Mouse (Mus musculus) limb, embryonic 11.5 days (tissue): ENCODE results near the gene Hipk2. TPM values are rescaled to one million over a fixed set of nuclear protein-coding genes. Genes with fewer than 3 reads are reported as not detected.

Experiments used
- ATAC-seq: fragments of 200-750 bp; cut with Nextera tagmentation; 2 replicates; pipeline ENCODE4 v1.8.0; 2017; ENCODE audit warnings: low read depth; ENCODE audit not compliant: insufficient number of reproducible peaks, low FRiP score, low TSS enrichment
- DNase-seq: peaks from one replicate; pipeline ENCODE4 v3.0.0-alpha.2; 2015; ENCODE audit warnings: low spot score
- H3K27ac ChIP-seq: fragments of 300-500 bp; sonication (generic); replicated peaks from 2 replicates; pipeline ENCODE4 v1.5.1; 2014; ENCODE audit warnings: low read depth, mild to moderate bottlenecking, low read length
- H3K27me3 ChIP-seq: fragments of 300-500 bp; sonication (generic); 2 replicates; pipeline ENCODE4 v1.6.1; 2014; ENCODE audit warnings: mild to moderate bottlenecking, low read length, mixed read lengths; ENCODE audit not compliant: control insufficient read depth, insufficient read depth
- H3K36me3 ChIP-seq: fragments of 300-500 bp; sonication (generic); 2 replicates; pipeline ENCODE4 v1.6.1; 2014; ENCODE audit warnings: mild to moderate bottlenecking, low read length, moderate library complexity, mixed read lengths; ENCODE audit not compliant: control insufficient read depth, insufficient read depth
- H3K4me1 ChIP-seq: fragments of 300-500 bp; sonication (generic); 2 replicates; pipeline ENCODE4 v1.6.1; 2014; ENCODE audit warnings: low read length, mixed read lengths; ENCODE audit not compliant: control insufficient read depth, insufficient read depth
- H3K4me2 ChIP-seq: fragments of 300-500 bp; sonication (generic); 2 replicates; pipeline ENCODE4 v1.6.1; 2014; ENCODE audit warnings: low read depth, mild to moderate bottlenecking, moderate library complexity; ENCODE audit not compliant: severe bottlenecking
- H3K4me3 ChIP-seq: fragments of 300-500 bp; sonication (generic); 2 replicates; pipeline ENCODE4 v1.5.1; 2014; ENCODE audit warnings: low read depth, low read length
- H3K9ac ChIP-seq: fragments of 300-500 bp; sonication (generic); 2 replicates; pipeline ENCODE4 v1.6.1; 2014; ENCODE audit warnings: mild to moderate bottlenecking, low read length
- H3K9me3 ChIP-seq: fragments of 300-500 bp; sonication (generic); 2 replicates; pipeline ENCODE4 v1.6.1; 2016; ENCODE audit warnings: low read length; ENCODE audit not compliant: control insufficient read depth
- WGBS: fragments of 180-500 bp; shearing (Covaris S2); extraction: QIAGEN DNeasy Blood & Tissue Kit; methylation state at CpG from one replicate; pipeline ENCODE4 v1.1.7; 2014; 5-methylcytosine and 5-hydroxymethylcytosine counted together
- polyA plus RNA-seq: library from polyadenylated mRNA; unstranded; fragments of >200 nt; fragmentation: Nextera tagmentation; extraction: Ambion mirVana; gene quantifications from 2 replicates; pipeline ENCODE4 v1.2.1, GENCODE M21; 2014

Gene Hipk2
- polyA plus RNA-seq, 1 experiment from 2014 or later: 20.5 TPM

DNA sequence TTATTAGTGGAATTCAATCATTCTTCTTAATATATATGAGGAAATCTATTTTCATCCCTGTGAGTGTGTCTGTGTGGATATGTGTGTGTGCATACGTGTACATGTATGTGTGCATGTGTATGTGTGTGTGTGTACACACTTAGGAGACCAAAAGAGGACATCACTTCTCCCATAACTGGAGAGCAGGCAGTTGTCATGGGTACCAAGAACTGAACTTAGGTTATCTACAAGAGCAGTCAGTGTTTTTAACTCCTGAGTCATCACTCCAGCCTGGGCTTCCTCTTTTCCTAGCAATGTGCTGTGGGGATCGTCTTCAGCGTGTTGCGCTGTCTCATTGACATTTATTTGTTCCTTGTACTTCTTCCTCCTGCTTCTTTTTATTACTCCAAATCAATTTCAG is 24.1 kb upstream of the Hipk2 start:
- 91% methylated on average over 4 of the region's 4 CpGs for WGBS

DNA sequence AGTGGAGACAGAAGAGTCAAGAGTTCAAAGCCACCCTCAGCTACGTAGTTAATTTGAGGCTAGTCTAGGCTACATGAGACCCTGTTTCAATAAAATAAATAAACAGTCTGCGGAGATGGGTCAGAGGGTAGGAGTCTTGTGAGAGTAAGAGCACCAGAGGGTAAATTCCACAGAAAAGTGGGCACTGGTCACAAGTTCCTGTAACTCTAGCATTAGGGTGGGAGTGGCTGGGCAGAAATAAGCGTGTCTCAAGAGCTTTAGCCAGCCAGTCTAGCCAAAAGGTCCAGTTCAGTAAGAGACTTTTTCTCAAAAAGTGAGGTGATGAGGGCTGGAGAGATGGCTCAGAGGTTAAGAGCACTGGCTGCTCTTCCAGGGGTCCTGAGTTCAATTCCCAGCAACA is 17.6 kb upstream of the Hipk2 start:
- H3K36me3 ChIP-seq: no peaks in the 10 kb centered on the region
- WGBS: 71% methylated on average over 3 of the region's 3 CpGs
- H3K4me3 ChIP-seq: no peak overlapping the region
- no peak overlapping the region for H3K4me2 ChIP-seq
- H3K9me3 ChIP-seq: no peaks in the 10 kb centered on the region
- no peak overlapping the region for H3K9ac ChIP-seq
- H3K27me3 ChIP-seq: no peaks in the 10 kb centered on the region
- H3K4me1 ChIP-seq: no peaks in the 10 kb centered on the region
- H3K27ac ChIP-seq: no peak overlapping the region
- DNase-seq (no peak), ATAC-seq (no peak)

More for the DNA sequence above, 24.1 kb upstream of the Hipk2 start:
- Histone ChIP-seq H3K9me3 (no peaks in the 10 kb centered on the region), H3K9ac (no peak overlapping the region), H3K27me3 (no peaks in the 10 kb centered on the region), H3K36me3 (no peaks in the 10 kb centered on the region), H3K4me1 (no peaks in the 10 kb centered on the region), H3K27ac (no peak overlapping the region), H3K4me3 (no peak overlapping the region), H3K4me2 (no peak overlapping the region)
- DNase-seq (no peak), ATAC-seq (no peak)

DNA sequence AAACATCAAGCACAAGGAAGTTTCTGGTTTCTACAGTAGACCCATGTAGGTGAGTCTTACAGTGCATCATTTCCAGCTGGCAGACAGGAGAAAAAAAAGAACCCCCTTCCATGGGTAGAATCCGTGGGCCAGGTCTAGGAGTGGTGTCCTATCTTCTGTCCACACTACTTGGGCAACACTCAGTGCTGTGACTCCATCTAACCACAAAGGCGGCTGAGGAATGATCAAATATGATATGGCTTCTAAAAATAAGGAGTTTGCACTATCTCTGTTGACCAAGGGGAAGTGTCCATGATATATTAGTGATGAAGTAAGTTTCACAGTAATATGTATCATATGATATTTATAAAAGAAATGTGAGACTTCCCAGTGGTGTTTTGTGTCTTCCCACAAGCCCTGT is 16.1 kb upstream of the Hipk2 start:
- Histone ChIP-seq H3K4me1 (no peaks in the 10 kb centered on the region), H3K4me3 (no peak overlapping the region), H3K9ac (no peak overlapping the region), H3K27me3 (no peaks in the 10 kb centered on the region), H3K36me3 (no peaks in the 10 kb centered on the region), H3K4me2 (no peak overlapping the region), H3K27ac (no peak overlapping the region), H3K9me3 (no peaks in the 10 kb centered on the region)
- DNase-seq (no peak), ATAC-seq (no peak)
- WGBS: 72% methylated on average over 2 of the region's 2 CpGs

DNA sequence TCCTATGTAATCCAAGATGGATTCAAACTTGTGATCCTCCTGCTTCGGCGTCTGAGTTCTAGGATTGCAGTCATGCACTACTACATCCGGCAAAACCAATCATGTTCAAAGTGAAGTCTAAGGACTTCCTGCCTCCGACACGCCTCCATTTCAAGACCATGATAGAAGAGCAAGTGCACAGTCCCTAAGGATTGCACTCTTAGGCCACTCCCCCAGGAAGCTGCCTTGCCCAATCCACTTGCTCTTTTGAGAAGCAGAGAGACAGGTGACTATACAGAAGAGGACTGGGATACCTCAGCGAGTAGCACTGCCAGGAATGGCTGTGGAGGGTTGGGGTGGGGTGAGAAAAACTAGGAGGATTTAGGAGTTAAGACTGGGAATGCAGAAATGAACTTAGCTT is 13.2 kb upstream of the Hipk2 start:
- no peak overlapping the region for H3K4me2 ChIP-seq
- DNase-seq (no peak), ATAC-seq (no peak)
- H3K36me3 ChIP-seq: no peaks in the 10 kb centered on the region
- H3K27ac ChIP-seq: no peak overlapping the region
- no peak overlapping the region for H3K9ac ChIP-seq
- H3K9me3 ChIP-seq: no peaks in the 10 kb centered on the region
- H3K4me3 ChIP-seq: no peak overlapping the region
- H3K4me1 ChIP-seq: no peaks in the 10 kb centered on the region
- 81% methylated on average over 6 of the region's 6 CpGs for WGBS
- H3K27me3 ChIP-seq: no peaks in the 10 kb centered on the region

DNA sequence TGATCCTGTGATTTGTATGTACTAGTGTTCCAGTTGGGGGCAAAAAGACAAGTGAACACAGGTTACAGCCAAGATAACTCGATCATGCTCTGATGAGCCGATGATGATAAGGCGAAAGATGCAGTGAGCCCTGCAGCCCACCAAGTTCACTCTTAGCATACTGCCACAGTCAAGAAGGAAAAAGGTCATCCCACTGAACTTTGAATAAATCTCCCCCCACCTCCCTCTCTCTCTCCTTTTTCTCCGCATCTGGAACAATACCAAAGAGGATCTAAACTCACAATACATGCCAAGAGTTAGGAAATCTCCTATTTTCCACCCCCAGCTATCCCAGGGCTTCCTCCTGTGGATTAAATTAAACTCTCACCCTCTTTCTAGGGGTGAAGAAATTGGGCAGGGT is 11.5 kb upstream of the Hipk2 start:
- no peaks in the 10 kb centered on the region for H3K36me3 ChIP-seq
- H3K9me3 ChIP-seq: no peaks in the 10 kb centered on the region
- no peak overlapping the region for H3K9ac ChIP-seq
- 92% methylated on average over 4 of the region's 4 CpGs for WGBS
- H3K27ac ChIP-seq: no peak overlapping the region
- 0 out of 2 replicates have a peak, but pooled peaks cover 3% of the 10 kb centered on the region for H3K4me1 ChIP-seq
- H3K4me2 ChIP-seq: no peak overlapping the region
- ATAC-seq (no peak), DNase-seq (no peak)
- H3K27me3 ChIP-seq: no peaks in the 10 kb centered on the region; the same call in 1 of the 2 replicates
- H3K4me3 ChIP-seq: no peak overlapping the region

DNA sequence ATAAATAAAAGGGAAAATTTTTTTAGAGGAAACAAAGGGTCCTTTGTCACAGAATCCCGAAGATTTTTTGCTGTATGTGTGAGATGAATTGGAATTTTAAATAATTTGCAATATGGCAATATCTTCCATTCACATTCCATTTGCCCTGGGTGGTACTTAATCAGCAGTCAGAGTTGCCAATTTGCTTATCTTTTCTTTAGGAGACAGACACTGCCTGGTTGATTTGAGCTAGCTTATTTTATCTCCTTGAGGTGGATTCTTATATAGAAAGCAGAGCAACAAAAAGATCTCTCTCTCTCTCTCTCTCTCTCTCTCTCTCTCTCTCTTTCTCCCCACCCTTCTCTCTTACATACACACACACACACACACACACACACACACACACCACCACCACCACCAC is 9.2 kb upstream of the Hipk2 start:
- no peaks in the 10 kb centered on the region for H3K9me3 ChIP-seq
- H3K4me3 ChIP-seq: no peak overlapping the region
- DNase-seq (no peak), ATAC-seq (no peak)
- 0 out of 2 replicates have a peak, but pooled peaks cover 3% of the 10 kb centered on the region for H3K4me1 ChIP-seq
- no peak overlapping the region for H3K9ac ChIP-seq
- 93% methylated on average over 1 of the region's 1 CpGs for WGBS
- H3K36me3 ChIP-seq: no peaks in the 10 kb centered on the region
- no peak overlapping the region for H3K4me2 ChIP-seq
- no peak overlapping the region for H3K27ac ChIP-seq
- H3K27me3 ChIP-seq: no peaks in the 10 kb centered on the region; the same call in 1 of the 2 replicates

DNA sequence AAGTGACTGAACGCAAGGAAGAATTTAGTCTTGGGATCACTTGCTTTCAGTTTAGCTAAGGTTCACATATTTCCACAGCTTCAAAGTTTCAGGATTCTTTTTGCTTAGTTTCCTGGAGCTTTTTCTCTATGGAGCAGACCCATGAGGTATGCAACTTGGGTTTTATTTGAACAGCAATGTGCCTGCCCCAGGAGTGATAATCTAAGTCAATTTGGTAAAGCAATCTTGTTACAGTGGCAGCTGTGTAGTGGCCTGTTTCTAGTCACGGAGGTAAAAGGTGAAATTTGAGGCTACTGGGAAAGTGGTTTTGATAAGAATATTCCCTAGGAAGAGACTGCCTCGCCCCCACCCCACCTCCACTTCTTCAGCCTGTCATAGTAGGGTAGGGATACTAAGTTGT is 8.5 kb upstream of the Hipk2 start:
- WGBS: 73% methylated on average over 3 of the region's 3 CpGs
- no peaks in the 10 kb centered on the region; the same call in 1 of the 2 replicates for H3K27me3 ChIP-seq
- no peak overlapping the region for H3K4me3 ChIP-seq
- ATAC-seq (no peak), DNase-seq (no peak)
- H3K9me3 ChIP-seq: no peaks in the 10 kb centered on the region
- H3K27ac ChIP-seq: no peak overlapping the region
- H3K4me2 ChIP-seq: no peak overlapping the region
- H3K4me1 ChIP-seq: 0 out of 2 replicates have a peak, but pooled peaks cover 3% of the 10 kb centered on the region
- no peak overlapping the region for H3K9ac ChIP-seq
- H3K36me3 ChIP-seq: no peaks in the 10 kb centered on the region

DNA sequence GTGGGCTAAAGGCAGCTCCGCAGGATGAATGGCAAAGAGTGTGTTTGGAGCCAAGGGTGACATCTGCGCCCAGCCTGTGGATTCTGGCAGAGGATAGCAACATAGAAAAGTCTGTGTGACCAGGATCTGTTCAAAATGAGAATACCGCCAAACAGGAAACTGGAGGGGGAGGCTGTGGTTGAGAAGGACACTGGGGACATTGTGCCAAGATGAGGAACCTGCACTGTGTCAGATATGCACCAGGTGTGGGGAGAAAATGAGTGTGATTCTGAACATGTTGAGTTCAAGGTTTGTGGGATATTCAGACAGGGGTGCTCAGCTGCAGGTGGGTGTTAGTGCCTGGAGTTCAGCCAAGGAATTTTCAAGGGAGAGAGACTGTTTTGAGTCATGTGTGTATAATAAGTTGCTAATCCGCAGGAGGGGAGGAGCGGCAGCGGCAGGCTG is 6.8 kb upstream of the Hipk2 start:
- H3K4me2 ChIP-seq: no peak overlapping the region
- no peaks in the 10 kb centered on the region; the same call in 1 of the 2 replicates for H3K27me3 ChIP-seq
- no peaks in the 10 kb centered on the region for H3K36me3 ChIP-seq
- H3K9ac ChIP-seq: no peak overlapping the region; the same call in 1 of the 2 replicates
- no peak for ATAC-seq
- H3K4me1 ChIP-seq: 0 out of 2 replicates have a peak, but pooled peaks cover 3% of the 10 kb centered on the region
- H3K27ac ChIP-seq: no peak overlapping the region
- 73% methylated on average over 6 of the region's 6 CpGs for WGBS
- no peaks in the 10 kb centered on the region for H3K9me3 ChIP-seq
- H3K4me3 ChIP-seq: no peak overlapping the region
- no peak for DNase-seq

DNA sequence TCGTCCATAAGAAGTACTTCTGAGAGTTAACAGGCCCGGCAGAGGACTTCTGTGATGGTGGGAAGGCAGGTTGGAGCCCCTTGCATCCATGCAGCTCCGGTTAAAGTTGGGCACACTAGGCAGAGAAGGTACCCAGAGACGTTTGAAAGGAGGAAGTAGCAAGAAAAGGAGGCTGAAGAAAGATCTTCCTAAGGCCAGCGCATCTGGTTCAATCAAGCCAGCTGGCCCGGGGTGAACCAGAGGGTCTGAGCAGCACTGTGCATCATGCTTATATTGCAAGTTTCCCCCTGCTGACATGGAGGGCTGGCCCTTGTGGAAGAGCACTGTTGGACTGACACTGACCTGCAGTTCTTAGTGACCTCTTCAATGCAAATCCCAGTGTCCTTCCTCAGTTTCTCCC is 6.0 kb upstream of the Hipk2 start:
- Histone ChIP-seq H3K27ac (no peak overlapping the region), H3K4me1 (0 out of 2 replicates have a peak, but pooled peaks cover 3% of the 10 kb centered on the region), H3K4me3 (no peak overlapping the region), H3K4me2 (no peak overlapping the region), H3K27me3 (no peaks in the 10 kb centered on the region; the same call in 1 of the 2 replicates), H3K9me3 (no peaks in the 10 kb centered on the region), H3K36me3 (no peaks in the 10 kb centered on the region), H3K9ac (no peak overlapping the region)
- no peak for DNase-seq
- 64% methylated on average over 6 of the region's 6 CpGs for WGBS
- no peak for ATAC-seq
